Mouse (Mus musculus) ovary, postnatal 36 days (tissue): ENCODE results near the gene Vmn2r20.
"Not testable (repeated sequence)": the region's sequence is repeated elsewhere in the genome, so short reads cannot be mapped to it uniquely, and the experiment has no call there.

ENCODE experiments used
- DNase-seq: peaks from one replicate; pipeline ENCODE4 v3.0.0; 2022; ENCODE audit warnings: low spot score, mixed read lengths

Gene Vmn2r20

DNA sequence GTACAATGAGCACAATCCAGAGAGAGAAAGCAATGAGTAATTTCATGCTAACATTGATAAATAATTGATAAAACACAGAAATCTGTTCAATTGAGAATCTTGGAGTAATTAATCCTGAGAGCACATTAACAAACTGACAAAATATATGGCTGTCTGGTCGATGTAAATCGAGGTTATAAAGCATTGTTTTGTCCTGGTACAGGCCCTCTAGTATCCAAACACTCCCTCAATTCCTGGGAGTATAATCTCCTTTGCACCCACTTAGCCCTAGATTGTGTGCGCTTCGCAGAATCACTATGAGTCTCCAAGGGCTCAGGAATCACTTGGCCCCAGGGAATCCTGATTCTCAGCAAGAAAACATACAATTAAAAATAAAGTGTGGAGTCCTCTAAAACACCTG, at the start of gene Vmn2r20:
Vmn2r20 (minus strand) TSS at position 101 of the 400 bp plus-strand sequence.
- DNase-seq: not testable (repeated sequence)

DNA sequence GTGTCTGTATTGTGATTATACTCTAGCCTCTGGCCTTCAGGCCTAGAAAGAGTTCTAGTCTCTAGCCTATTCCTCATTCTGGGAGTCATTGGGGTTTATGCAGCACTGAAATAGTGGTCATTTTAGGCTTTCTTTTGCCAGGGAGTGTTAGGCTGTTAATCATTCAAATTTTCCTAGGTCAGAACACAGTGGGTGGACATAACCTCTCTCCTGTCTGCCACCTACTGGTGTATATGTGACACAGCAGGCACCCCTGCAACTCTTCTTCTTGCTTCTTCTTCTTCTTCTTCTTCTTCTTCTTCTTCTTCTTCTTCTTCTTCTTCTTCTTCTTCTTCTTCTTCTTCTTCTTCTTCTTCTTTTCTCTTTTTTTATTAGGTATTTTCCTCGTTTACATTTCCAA, 6.5 kb upstream of the Vmn2r20 start:
- not testable (repeated sequence) for DNase-seq

DNA sequence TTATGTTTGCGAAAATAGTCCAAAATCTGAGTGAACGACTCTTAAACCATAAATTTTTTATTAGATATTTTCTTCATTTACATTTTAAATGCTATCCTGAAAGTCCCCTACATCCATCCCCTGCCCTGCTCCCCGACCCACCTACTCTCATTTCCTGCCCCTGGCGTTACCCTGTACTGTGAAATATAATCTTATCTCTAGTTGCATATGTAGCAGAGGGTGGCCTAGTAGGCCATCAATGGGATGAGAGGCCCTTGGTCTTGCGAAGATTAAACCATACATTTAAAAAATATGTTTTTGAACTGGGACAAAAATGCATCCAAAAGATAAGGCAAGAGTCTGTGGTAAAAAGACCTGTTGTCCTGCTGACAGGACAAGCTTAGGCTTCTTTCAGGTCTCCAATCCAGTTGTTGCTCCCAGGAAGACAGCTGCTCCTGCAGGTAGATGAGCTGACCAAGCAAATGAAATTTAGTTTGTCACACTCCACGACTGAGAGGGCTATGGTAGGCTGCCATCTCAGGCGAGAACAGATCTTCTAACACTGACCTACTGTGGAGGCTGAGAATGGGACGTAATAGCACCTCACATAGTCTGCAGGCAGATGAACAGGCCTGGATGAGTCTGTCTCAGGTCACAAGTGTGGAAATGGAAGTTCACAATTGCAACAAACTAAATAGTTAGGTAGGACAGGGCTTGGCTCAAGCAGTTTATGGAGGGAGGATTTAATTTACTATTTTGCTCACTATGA, 10.8 kb downstream of the Vmn2r20 start:
- not testable (repeated sequence) for DNase-seq

DNA sequence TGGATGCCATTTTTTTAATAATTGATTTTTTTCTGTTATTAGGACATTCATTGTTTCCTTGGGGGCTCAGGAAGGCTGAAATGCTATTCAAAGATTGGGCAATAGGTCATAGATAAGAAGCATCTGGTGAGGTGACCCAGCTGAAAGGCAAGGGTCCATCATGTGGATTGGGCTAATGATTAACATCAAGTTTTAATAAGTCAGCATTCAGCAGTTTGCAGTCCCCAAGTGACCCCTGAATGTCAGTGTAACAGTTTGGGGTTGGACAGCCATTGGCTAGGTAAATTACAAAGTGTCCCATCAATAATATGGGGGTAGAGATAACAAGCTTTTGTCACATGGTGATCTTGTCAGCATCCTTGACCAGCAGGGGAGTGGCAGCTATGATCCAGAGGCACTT, 29.1 kb downstream of the Vmn2r20 start:
- not testable (repeated sequence) for DNase-seq

DNA sequence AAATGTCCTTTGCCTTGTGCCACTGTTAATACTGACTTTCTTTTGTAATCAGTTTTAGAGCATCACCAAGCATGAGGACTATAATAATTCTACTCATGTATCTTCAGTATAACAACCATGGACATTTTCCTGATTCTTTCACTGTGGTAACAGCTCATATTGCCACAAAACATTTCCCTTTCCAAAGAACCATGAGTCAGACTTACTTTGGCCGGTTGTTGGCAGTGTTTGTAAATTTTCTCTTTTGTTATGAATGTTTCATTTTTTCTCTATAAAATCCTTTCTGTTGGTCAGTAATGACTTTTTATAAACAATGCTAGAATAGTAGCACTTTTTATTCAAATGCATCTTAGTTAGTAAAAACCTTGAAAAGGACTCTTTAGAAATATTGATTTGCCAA, 71.8 kb downstream of the Vmn2r20 start:
- no peak for DNase-seq

DNA sequence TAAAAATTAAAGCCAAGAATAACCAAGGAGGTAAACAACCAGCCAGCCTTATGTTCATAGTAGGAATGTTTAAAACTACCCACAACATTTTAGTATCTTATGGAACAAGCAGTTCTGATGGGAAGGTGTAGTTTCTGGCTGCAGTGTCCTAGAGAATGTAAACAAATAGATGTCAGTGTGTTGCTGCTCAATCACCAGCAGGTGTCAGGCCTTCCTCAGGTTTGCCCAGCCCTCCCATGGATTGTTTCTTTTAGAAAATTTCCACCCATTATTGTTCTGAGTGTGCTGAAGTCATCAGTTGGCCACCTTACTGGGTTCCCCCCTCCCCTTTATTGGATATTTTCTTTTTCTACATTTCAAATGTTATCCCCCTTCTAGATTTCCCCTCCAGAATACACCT, 77.8 kb downstream of the Vmn2r20 start:
- no peak for DNase-seq

DNA sequence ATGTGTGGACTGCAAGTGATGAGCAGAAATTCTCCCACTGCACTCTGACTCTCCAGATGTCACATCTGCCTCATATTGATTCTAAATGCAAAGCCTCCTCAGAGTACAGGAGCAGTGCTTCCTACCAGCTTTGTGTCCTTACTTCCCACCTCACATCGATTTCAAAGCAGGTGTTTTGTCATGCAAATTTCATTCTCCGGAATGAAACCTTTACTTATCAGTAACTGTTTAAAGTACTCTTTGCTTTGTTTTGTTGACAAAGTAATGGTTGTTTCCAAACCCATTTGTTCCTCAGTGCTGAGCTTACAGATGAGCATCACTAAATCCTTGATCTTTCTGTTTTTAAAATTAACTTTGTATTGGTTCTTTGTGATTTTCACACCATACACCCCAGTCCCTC, 85.4 kb downstream of the Vmn2r20 start:
- DNase-seq: no peak
